Mouse (Mus musculus) MEL (cell line): ENCODE data around the gene Mlycd.

Experiments used
- POLR2A ChIP-seq, 2 experiments: IDR thresholded peaks; 2 replicates each; pipeline ENCODE4 v1.6.1; 2011 to 2012; ENCODE audit warnings: low read length in 2 of 2, mild to moderate bottlenecking in 2 of 2, control low read depth in 1 of 2, improper control_type of control experiment in 1 of 2, low read depth in 1 of 2, moderate library complexity in 1 of 2; ENCODE audit not compliant: control insufficient read depth in 1 of 2, insufficient read depth in 1 of 2, poor library complexity in 1 of 2
- POLR2AphosphoS2 ChIP-seq: IDR thresholded peaks from 2 replicates; pipeline ENCODE4 v1.6.1; 2011; ENCODE audit warnings: low read length, improper control_type of control experiment

- TF ChIP-seq POLR2AphosphoS2, result no peak
- TF ChIP-seq POLR2A (IDR thresholded peaks at IDR 0.05; ENCODE audit: control insufficient read depth in 1 of 2, insufficient read depth in 1 of 2, low read depth in 1 of 2, low read length in 2 of 2, poor library complexity in 1 of 2), result no peak
Observed at GRCm38 (mm10) chr8:119428766-119429327, 34.2 kb downstream of the Mlycd start.
